Mouse (Mus musculus): Measurements from ENCODE around the gene Tbc1d14.

DNA sequence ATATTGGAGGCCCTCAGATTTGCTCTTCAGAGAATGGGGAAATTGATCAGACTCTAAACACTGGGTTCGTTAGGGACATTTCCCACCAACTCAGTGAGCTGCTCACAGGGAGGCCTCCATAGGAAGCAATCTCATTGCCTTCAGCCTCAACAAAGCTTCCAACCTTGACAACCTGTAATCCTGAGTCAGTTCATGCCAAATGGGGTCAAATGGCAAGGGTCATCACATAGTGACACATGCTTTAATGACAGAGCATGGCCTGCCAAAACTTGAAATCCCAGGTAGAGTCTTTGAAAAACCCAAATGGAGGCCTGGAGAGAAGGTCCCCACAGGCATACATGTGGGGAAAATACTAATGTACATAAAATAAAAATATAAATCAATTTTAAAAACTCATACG, 66.2 kb downstream of the Tbc1d14 start:
- TF ChIP-seq EP300 (IDR thresholded peaks at IDR 0.05; ENCODE audit: low read depth) (no peak), CTCF (IDR thresholded peaks at IDR 0.05; ENCODE audit: low read depth) (no peak)

Data from heart, postnatal 0 days (tissue).